Mouse (Mus musculus) heart, adult 2 months (tissue): ENCODE results near the gene Clybl.

Source experiments
- CTCF ChIP-seq: fragments of 200-600 bp; IDR thresholded peaks from 2 replicates; pipeline ENCODE4 v1.8.1; 2022; ENCODE audit warnings: antibody characterized with exemption, mild to moderate bottlenecking, moderate library complexity
- EP300 ChIP-seq: fragments of 200-500 bp; IDR thresholded peaks from 2 replicates; pipeline ENCODE4 v1.6.1; 2011; ENCODE audit warnings: low read depth, low read length, control low read depth; ENCODE audit not compliant: insufficient read depth
- POLR2A ChIP-seq: fragments of 200-500 bp; IDR thresholded peaks from 2 replicates; pipeline ENCODE4 v1.6.1; 2011; ENCODE audit warnings: mild to moderate bottlenecking, low read depth, low read length, control low read depth; ENCODE audit not compliant: insufficient read depth

- TF ChIP-seq CTCF (no peak), EP300 (no peak), POLR2A (no peak)
Measured at GRCm38 (mm10) chr14:122384447-122385237, 203.1 kb downstream of the Clybl start.
